Comparison of ENCODE assay signal across 17 mouse cellular contexts in the genomic region with DNA sequence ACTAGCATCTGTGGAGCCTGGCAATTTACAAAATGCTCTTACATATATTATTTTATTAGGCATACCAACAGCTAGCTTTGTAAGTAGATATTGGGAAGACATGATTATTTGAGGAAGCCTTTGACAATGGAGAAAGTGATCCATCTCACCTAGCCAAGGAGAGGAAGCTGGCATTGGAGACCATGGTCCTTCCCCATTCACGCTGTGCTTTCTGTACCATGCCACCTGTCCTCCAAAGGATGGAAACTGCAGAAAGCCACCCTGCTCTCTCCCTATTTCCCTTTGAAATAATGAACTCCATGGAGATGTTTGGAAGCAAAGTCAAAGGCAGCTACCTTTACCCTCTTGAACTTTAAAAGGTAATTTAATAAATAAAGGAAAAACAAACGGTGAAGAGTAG.
DNase-seq lines count a peak whose midpoint lies in the region; ATAC-seq and TF ChIP-seq lines count a peak whose summit lies in the region.
"Had no signal": no experiment of that assay in that cellular context is flagged by ENCODE, and none has a peak within 500 bp of the region (broad histone marks: within the 10 kb centered on the region; RNA-seq: fewer than 3 reads in every experiment).

No protein-coding gene starts in this region.

- no peak overlapping the region for H3K4me3 ChIP-seq in liver, postnatal 0 days (ENCODE audit: low read depth, low read length)
- no peak overlapping the region for H3K4me3 ChIP-seq in thymus, adult 2 months (ENCODE audit: control insufficient read depth, insufficient read depth, low read length)
- H3K4me3 ChIP-seq: embryonic facial prominence, embryonic 13.5 days; forebrain, embryonic 12.5 days; heart, embryonic 13.5 days; hindbrain, embryonic 15.5 days had no signal

- no peaks in the 10 kb centered on the region for H3K27me3 ChIP-seq in liver, postnatal 0 days (ENCODE audit: insufficient read depth, low read length)
- H3K27me3 ChIP-seq in thymus, adult 2 months (ENCODE audit: control insufficient read depth, insufficient read depth, low read length) = no peaks in the 10 kb centered on the region
- H3K27me3 ChIP-seq: embryonic facial prominence, embryonic 13.5 days; forebrain, embryonic 12.5 days; heart, embryonic 13.5 days; hindbrain, embryonic 15.5 days had no signal

- no peak for ATAC-seq in liver, postnatal 0 days
- ATAC-seq: forebrain, postnatal 0 days; intestine, embryonic 16.5 days had no signal

- no peak overlapping the region for H3K27ac ChIP-seq in liver, postnatal 0 days (ENCODE audit: low read depth)
- H3K27ac ChIP-seq in thymus, adult 2 months (ENCODE audit: control insufficient read depth, insufficient read depth, low read length) = no peak overlapping the region
- H3K27ac ChIP-seq: embryonic facial prominence, embryonic 13.5 days; forebrain, embryonic 12.5 days; heart, embryonic 13.5 days; hindbrain, embryonic 15.5 days had no signal

- TF ChIP-seq POLR2A in thymus, adult 2 months (IDR thresholded peaks at IDR 0.05; ENCODE audit: control insufficient read depth, extremely low read depth, insufficient read depth, low read length, poor library complexity) = no peak

- H3K4me2 ChIP-seq in liver, postnatal 0 days (ENCODE audit: low read depth, low read length) = no peak overlapping the region
- H3K4me2 ChIP-seq: embryonic facial prominence, embryonic 13.5 days; forebrain, embryonic 12.5 days; heart, embryonic 13.5 days; hindbrain, embryonic 15.5 days had no signal

- no peak for TF ChIP-seq EP300 in liver, postnatal 0 days (IDR thresholded peaks at IDR 0.05; ENCODE audit: low read depth)

- TF ChIP-seq CTCF in liver, postnatal 0 days (IDR thresholded peaks at IDR 0.05; ENCODE audit: low read depth) = no peak
- no peak for TF ChIP-seq CTCF in thymus, adult 2 months (IDR thresholded peaks at IDR 0.05; ENCODE audit: borderline replicate concordance, control insufficient read depth, extremely low read depth, insufficient read depth, low read length, poor library complexity)

- peak; percentile 47 for DNase-seq in cerebellum, adult 11 months
- DNase-seq in cerebellum, adult 18-20 months = peak; percentile 62 to 77
- peak; percentile 79 for DNase-seq in cerebellum, adult 9-11 months
- peak; percentile 54 to 58 for DNase-seq in cerebellum, postnatal 36 days
- no peak for DNase-seq in liver, postnatal 0 days
- no peak for DNase-seq in thymus, adult 2 months
- no peak for DNase-seq in T-cell, adult 2 months (ENCODE audit: low spot score)
- DNase-seq: adrenal gland, postnatal 10 days; forebrain, postnatal 0 days; gastrocnemius, postnatal 14 days; heart, postnatal 36 days; kidney, adult 2 months had no signal

- no peaks in the 10 kb centered on the region for H3K36me3 ChIP-seq in liver, postnatal 0 days (replicated peaks; ENCODE audit: insufficient read depth, low read length)
- H3K36me3 ChIP-seq in thymus, adult 2 months (ENCODE audit: control insufficient read depth, insufficient read depth, low read length) = no peaks in the 10 kb centered on the region
- H3K36me3 ChIP-seq: embryonic facial prominence, embryonic 13.5 days; forebrain, embryonic 12.5 days; heart, embryonic 13.5 days; hindbrain, embryonic 15.5 days had no signal

- 80% methylated on average over 2 of the region's 2 CpGs for WGBS in liver, postnatal 0 days (ENCODE audit: insufficient replicate concordance)
- 90% methylated on average over 2 of the region's 2 CpGs for WGBS in thymus, adult 2 months

- no peaks in the 10 kb centered on the region for H3K4me1 ChIP-seq in liver, postnatal 0 days (ENCODE audit: insufficient read depth)
- no peaks in the 10 kb centered on the region for H3K4me1 ChIP-seq in thymus, adult 2 months (replicated peaks; ENCODE audit: control insufficient read depth, insufficient read depth, low read length)
- H3K4me1 ChIP-seq: embryonic facial prominence, embryonic 13.5 days had no signal

- H3K9ac ChIP-seq in liver, postnatal 0 days (replicated peaks) = no peak overlapping the region
- H3K9ac ChIP-seq: embryonic facial prominence, embryonic 13.5 days; forebrain, embryonic 12.5 days; forebrain, postnatal 0 days; heart, embryonic 13.5 days; hindbrain, embryonic 15.5 days had no signal

- H3K9me3 ChIP-seq in liver, postnatal 0 days (ENCODE audit: low read length) = no peaks in the 10 kb centered on the region
- H3K9me3 ChIP-seq: embryonic facial prominence, embryonic 13.5 days; forebrain, embryonic 12.5 days; heart, embryonic 13.5 days; hindbrain, embryonic 15.5 days had no signal

Comparison
In these comparisons a context has a peak if more than half of its experiments do, and no peak if none do; other contexts are left out.
1. DNase-seq: peak in cerebellum, adult 11 months (single experiment), cerebellum, adult 18-20 months (2 of 2), cerebellum, adult 9-11 months (single experiment) and cerebellum, postnatal 36 days (2 of 2); none in liver, postnatal 0 days (single experiment), thymus, adult 2 months (single experiment) and T-cell, adult 2 months (single experiment).